Mouse (Mus musculus): ENCODE results near the gene Ptcd1.
A peak's percentile ranks its signal among the peaks of the same experiment; 100 is the strongest.
"Not testable (repeated sequence)": the region's sequence is repeated elsewhere in the genome, so short reads cannot be mapped to it uniquely, and the experiment has no call there.

Ptcd1 gene

DNA sequence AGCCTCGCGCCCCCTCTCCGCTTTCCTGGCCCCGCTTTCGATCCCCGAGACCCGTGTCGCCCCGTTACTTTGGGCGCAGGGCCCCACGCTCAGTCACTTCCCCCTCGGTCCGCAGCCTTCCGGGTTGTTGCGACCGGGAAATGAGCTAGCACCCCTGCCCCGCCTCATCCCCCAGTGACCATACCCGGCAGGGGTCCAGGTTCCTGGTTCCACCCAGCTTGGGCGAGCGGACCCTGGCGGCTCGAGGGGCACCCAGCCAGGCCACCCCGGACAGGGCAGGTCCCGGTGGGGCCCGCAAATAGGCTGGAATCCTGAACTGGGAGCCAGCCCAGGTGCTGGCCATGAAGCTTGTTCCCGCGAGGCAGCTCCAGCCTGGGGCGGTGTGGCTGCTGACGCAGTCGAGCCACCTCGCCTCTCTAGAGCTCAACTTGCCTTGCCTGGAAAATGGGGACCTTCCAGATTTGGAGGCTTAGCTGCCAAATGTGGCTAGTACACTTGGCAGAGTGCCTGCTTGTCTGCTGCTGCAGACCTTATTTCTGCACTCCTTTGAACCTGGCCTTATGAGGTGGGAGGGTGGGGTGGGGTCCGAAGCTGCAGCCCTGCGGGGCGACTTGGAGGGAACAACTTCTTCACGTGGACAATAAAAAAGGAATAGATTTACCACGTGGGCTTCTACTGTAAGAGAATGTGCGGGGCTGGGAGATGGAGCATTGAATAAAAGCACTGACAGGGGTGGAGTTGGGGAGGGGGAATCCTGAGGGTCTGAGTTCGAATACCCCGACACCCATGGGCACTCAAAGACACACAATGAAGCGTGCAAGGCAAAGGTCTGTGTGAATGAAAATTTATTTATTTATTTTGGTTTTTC lies 52.1 kb downstream of the Ptcd1 start:
- peak; percentile 71 for DNase-seq (ENCODE audit: low read depth, low spot score)

DNA sequence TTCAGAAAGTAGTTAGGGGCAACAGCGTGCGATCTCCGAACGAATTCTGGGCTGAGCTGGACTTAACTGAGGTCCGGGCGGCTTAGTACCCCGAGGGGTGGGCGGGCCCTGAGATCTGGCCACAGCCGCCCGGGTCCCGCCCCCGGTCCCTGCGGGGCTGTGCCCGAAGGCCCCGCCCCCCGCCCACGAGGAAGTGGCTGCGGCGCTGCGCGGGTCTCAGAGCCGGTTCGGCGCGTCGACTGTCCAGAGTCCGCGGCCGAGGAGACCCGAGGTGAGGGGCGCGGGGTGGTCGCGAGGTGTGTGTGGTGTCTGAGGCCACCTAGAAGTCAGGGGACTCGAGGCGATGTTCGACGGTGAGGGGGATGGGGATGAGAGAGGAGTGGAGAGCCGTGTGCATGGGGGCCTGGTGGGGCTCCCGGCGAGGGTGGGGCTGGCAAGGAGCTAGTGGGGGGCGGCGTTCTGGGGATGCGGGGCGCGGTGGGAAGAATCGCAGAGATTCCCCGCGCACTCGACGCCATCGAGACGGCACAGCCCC lies 52.8 kb downstream of the Ptcd1 start, which contains the start of gene Arpc1b:
Gene Arpc1b (plus strand): TSS at position 145 of the 535 bp plus-strand sequence.
- DNase-seq (ENCODE audit: low read depth, low spot score), result peak; percentile 81

DNA sequence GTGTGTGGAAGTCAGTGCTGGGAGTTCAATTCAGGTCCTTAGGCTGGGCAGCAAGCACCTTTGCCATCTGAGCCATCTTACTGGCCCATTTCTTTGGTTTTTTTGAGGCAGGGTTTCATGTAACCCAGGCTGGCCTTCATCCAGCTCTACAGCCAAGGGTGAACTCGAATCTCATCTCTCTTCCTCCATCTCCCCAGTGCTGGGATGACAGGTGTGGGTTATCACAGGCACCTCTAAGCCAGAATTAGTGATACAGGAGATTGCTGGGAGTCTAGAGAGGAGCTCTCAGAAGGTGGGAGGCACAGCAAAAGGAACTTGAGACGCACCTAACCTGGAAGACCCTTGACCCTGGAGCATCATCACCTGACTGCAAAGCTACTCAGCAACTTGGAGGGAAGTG lies 53.5 kb downstream of the Ptcd1 start:
- DNase-seq (ENCODE audit: low read depth, low spot score), result peak; percentile 20

GRCm38 (mm10) chr5:145112566-145112965 lies 54.3 kb downstream of the Ptcd1 start:
- DNase-seq (ENCODE audit: low read depth, low spot score), result no peak

GRCm38 (mm10) chr5:145110401-145110800 lies 56.5 kb downstream of the Ptcd1 start:
- no peak for DNase-seq (ENCODE audit: low read depth, low spot score)

- DNase-seq (ENCODE audit: low read depth, low spot score), result no peak
Observed at GRCm38 (mm10) chr5:145105694-145106275, 61.1 kb downstream of the Ptcd1 start.

DNA sequence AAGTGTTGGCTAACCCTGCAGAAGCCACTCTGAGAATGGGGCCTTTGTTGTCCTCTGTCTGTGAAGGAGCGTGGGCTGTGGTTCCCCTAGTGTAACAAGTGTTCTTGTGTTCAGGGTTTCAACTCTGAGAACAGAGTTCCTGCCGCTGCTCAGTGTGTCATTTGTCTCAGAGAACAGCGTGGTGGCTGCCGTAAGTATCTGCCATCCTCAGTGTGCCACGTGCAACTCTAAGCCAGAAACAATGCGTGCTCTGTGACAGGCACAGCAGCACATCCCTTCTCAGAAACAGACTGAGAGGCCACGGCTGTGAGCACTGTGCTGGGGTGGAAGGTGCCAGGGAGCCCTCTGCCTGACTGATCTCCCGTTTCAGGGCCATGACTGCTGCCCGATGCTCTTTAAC lies 62.6 kb downstream of the Ptcd1 start:
- no peak for DNase-seq (ENCODE audit: low read depth, low spot score)

GRCm38 (mm10) chr5:145102706-145103105 lies 64.2 kb downstream of the Ptcd1 start:
- no peak for DNase-seq (ENCODE audit: low read depth, low spot score)

GRCm38 (mm10) chr5:145101451-145101850 lies 65.5 kb downstream of the Ptcd1 start:
- DNase-seq (ENCODE audit: low read depth, low spot score), result not testable (repeated sequence)

DNA sequence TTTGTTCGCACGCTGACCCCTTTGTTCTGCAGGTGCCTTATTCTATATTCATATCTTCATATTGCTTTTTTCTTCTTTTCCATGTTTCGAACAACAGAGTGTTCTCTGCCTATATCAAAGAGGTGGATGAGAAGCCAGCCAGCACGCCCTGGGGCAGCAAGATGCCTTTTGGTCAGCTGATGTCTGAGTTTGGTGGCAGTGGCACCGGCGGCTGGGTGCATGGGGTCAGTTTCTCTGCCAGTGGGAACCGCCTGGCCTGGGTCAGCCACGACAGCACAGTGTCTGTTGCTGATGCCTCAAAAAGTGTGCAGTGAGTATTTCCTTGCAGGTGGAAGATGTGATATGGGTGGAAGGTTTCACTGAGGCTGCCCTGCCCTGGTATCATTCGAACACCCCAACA lies 65.9 kb downstream of the Ptcd1 start:
- no peak for DNase-seq (ENCODE audit: low read depth, low spot score)

DNA sequence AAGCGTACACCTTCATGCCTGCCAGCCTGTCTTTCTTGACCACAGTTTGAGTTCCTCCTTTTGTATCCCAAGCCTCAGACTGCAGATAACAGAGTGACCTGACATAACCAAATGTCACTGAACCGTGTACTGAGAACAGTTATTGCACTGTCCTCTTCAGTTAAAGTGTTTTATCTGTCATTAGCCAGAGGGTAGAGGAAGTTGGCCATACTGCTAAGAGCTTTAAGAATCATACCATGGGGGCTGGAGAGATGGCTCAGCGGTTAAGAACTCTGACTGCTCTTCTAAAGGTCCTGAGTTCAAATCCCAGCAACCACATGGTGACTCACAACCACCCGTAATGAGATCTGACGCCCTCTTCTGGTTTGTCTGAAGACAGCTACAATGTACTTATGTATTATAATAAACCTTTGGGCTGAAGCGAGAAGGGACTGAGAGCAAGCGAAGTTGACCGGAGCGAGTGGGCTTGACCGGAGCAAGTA lies 68.5 kb downstream of the Ptcd1 start:
- DNase-seq (ENCODE audit: low read depth, low spot score), result no peak
